Mouse (Mus musculus): ENCODE results near the gene Gsg1.

- TF ChIP-seq CTCF (IDR thresholded peaks at IDR 0.05; ENCODE audit: low read depth, low read length) (no peak), TAL1 (conservative IDR thresholded peaks at IDR 0.05; ENCODE audit: low read depth, low read length) (no peak)
These were observed 48.4 kb upstream of the Gsg1 start for GRCm38 (mm10) chr6:135302421-135303125.
